Mouse (Mus musculus) MEL (cell line): ENCODE measurements around the gene Cpeb3. TPM values are rescaled to one million over a fixed set of nuclear protein-coding genes. Genes with fewer than 3 reads are reported as not detected.

Experiments
- DNase-seq: peaks from one replicate; pipeline ENCODE4 v3.0.0; 2011; ENCODE audit warnings: low read depth, low spot score
- H3K27ac ChIP-seq: 2 replicates; pipeline ENCODE4 v1.5.1; 2012; ENCODE audit warnings: low read depth, mild to moderate bottlenecking, control low read depth, low read length, moderate library complexity; ENCODE audit not compliant: control insufficient read depth
- H3K27me3 ChIP-seq, 2 experiments: fragments of 150-350 bp in 1 of 2; sonication (generic) in 1 of 2; 2 replicates each; pipeline ENCODE4 v1.6.1; 2012; ENCODE audit warnings: low read length in 2 of 2, mild to moderate bottlenecking in 2 of 2, improper control_type of control experiment in 1 of 2, moderate library complexity in 1 of 2; ENCODE audit not compliant: insufficient read depth in 2 of 2, control insufficient read depth in 1 of 2
- H3K36me3 ChIP-seq, 2 experiments: 2 replicates each; pipeline ENCODE4 v1.6.1; 2012 to 2014; ENCODE audit warnings: low read length in 2 of 2, improper control_type of control experiment in 1 of 2, inconsistent platforms in 1 of 2, mild to moderate bottlenecking in 1 of 2; ENCODE audit not compliant: insufficient read depth in 2 of 2, control insufficient read depth in 1 of 2
- H3K4me1 ChIP-seq, 2 experiments: fragments of 150-350 bp in 1 of 2; sonication (generic) in 1 of 2; 2 replicates each; pipeline ENCODE4 v1.6.1; 2012; ENCODE audit warnings: low read length in 2 of 2, improper control_type of control experiment in 1 of 2, mild to moderate bottlenecking in 1 of 2; ENCODE audit not compliant: insufficient read depth in 2 of 2, control insufficient read depth in 1 of 2
- H3K4me3 ChIP-seq, 2 experiments: fragments of 150-350 bp in 1 of 2; sonication (generic) in 1 of 2; 2 replicates each; pipeline ENCODE4 v1.5.1; 2012; ENCODE audit warnings: low read depth in 2 of 2, low read length in 2 of 2, mild to moderate bottlenecking in 2 of 2, moderate library complexity in 2 of 2, control low read depth in 1 of 2, improper control_type of control experiment in 1 of 2; ENCODE audit not compliant: control insufficient read depth in 1 of 2, insufficient read depth in 1 of 2
- H3K79me2 ChIP-seq: 2 replicates; pipeline ENCODE4 v1.6.1; 2012; ENCODE audit warnings: mild to moderate bottlenecking, low read length, moderate library complexity; ENCODE audit not compliant: control insufficient read depth, poor library complexity, insufficient read depth
- H3K9ac ChIP-seq: 2 replicates; pipeline ENCODE4 v1.6.1; 2012; ENCODE audit warnings: low read depth, mild to moderate bottlenecking, control low read depth, low read length, moderate library complexity; ENCODE audit not compliant: control insufficient read depth, poor library complexity, severe bottlenecking
- H3K9me3 ChIP-seq: fragments of 150-350 bp; sonication (generic); replicated peaks from 2 replicates; pipeline ENCODE4 v1.6.1; 2012; ENCODE audit warnings: mild to moderate bottlenecking, low read length, improper control_type of control experiment, moderate library complexity; ENCODE audit not compliant: insufficient read depth
- CHD1 ChIP-seq: IDR thresholded peaks from 2 replicates; pipeline ENCODE4 v1.6.1; 2012; ENCODE audit warnings: low read depth, mild to moderate bottlenecking, inconsistent platforms, low read length, improper control_type of control experiment
- CTCF ChIP-seq, 3 experiments: IDR thresholded peaks in 2 of 3; conservative IDR thresholded peaks in 1 of 3; 2 replicates each; pipeline ENCODE4 v1.5.1; 2011 to 2012; ENCODE audit warnings: low read length in 3 of 3, low read depth in 2 of 3, mild to moderate bottlenecking in 2 of 3, improper control_type of control experiment in 1 of 3, inconsistent platforms in 1 of 3, mixed read lengths in 1 of 3, moderate library complexity in 1 of 3; ENCODE audit not compliant: control insufficient read depth in 1 of 3, insufficient read depth in 1 of 3, poor library complexity in 1 of 3, severe bottlenecking in 1 of 3
- E2F4 ChIP-seq: IDR thresholded peaks from 2 replicates; pipeline ENCODE4 v1.6.1; 2011; ENCODE audit warnings: low read depth, low read length, improper control_type of control experiment, borderline replicate concordance
- ETS1 ChIP-seq: IDR thresholded peaks from 2 replicates; pipeline ENCODE4 v1.6.1; 2012; ENCODE audit warnings: low read depth, mild to moderate bottlenecking, inconsistent platforms, low read length, improper control_type of control experiment, moderate library complexity
- GABPA ChIP-seq: IDR thresholded peaks from 2 replicates; pipeline ENCODE4 v1.6.1; 2012; ENCODE audit warnings: low read depth, mild to moderate bottlenecking, inconsistent platforms, low read length, improper control_type of control experiment, moderate library complexity
- GATA1 ChIP-seq: IDR thresholded peaks from 2 replicates; pipeline ENCODE4 v1.6.1; 2011; ENCODE audit warnings: low read depth, low read length, improper control_type of control experiment
- HCFC1 ChIP-seq: IDR thresholded peaks from 2 replicates; pipeline ENCODE4 v1.6.1; 2012; ENCODE audit warnings: low read depth, mild to moderate bottlenecking, inconsistent platforms, low read length, improper control_type of control experiment, moderate library complexity
- MAFK ChIP-seq: IDR thresholded peaks from 2 replicates; pipeline ENCODE4 v1.6.1; 2011; ENCODE audit warnings: low read depth, mild to moderate bottlenecking, low read length, improper control_type of control experiment, borderline replicate concordance
- MAZ ChIP-seq: IDR thresholded peaks from 2 replicates; pipeline ENCODE4 v1.6.1; 2012; ENCODE audit warnings: low read depth, mild to moderate bottlenecking, inconsistent platforms, low read length, improper control_type of control experiment
- MEF2A ChIP-seq: IDR thresholded peaks from 2 replicates; pipeline ENCODE4 v1.6.1; 2014; ENCODE audit warnings: low read depth, mild to moderate bottlenecking, inconsistent platforms, low read length, improper control_type of control experiment; ENCODE audit not compliant: poor library complexity, insufficient replicate concordance, severe bottlenecking; ENCODE audit errors: extremely low read depth
- MYC ChIP-seq: IDR thresholded peaks from 2 replicates; pipeline ENCODE4 v1.6.1; 2011; ENCODE audit warnings: low read depth, mild to moderate bottlenecking, low read length, improper control_type of control experiment, moderate library complexity
- NRF1 ChIP-seq: IDR thresholded peaks from 2 replicates; pipeline ENCODE4 v1.6.1; 2014; ENCODE audit warnings: low read depth, mild to moderate bottlenecking, inconsistent platforms, low read length, improper control_type of control experiment, moderate library complexity; ENCODE audit not compliant: poor library complexity, insufficient read depth, severe bottlenecking
- POLR2A ChIP-seq, 2 experiments: IDR thresholded peaks; 2 replicates each; pipeline ENCODE4 v1.6.1; 2011 to 2012; ENCODE audit warnings: low read length in 2 of 2, mild to moderate bottlenecking in 2 of 2, control low read depth in 1 of 2, improper control_type of control experiment in 1 of 2, low read depth in 1 of 2, moderate library complexity in 1 of 2; ENCODE audit not compliant: control insufficient read depth in 1 of 2, insufficient read depth in 1 of 2, poor library complexity in 1 of 2
- POLR2AphosphoS2 ChIP-seq: IDR thresholded peaks from 2 replicates; pipeline ENCODE4 v1.6.1; 2011; ENCODE audit warnings: low read length, improper control_type of control experiment
- RAD21 ChIP-seq: IDR thresholded peaks from 2 replicates; pipeline ENCODE4 v1.6.1; 2011; ENCODE audit warnings: mild to moderate bottlenecking, low read depth, low read length, improper control_type of control experiment
- SIN3A ChIP-seq: IDR thresholded peaks from 2 replicates; pipeline ENCODE4 v1.6.1; 2012; ENCODE audit warnings: low read length, improper control_type of control experiment, inconsistent platforms
- SMC3 ChIP-seq: IDR thresholded peaks from 2 replicates; pipeline ENCODE4 v1.6.1; 2011; ENCODE audit warnings: low read depth, low read length, improper control_type of control experiment
- TBP ChIP-seq: IDR thresholded peaks from 2 replicates; pipeline ENCODE4 v1.8.0; 2011; ENCODE audit warnings: low read depth, low read length, improper control_type of control experiment
- TCF12 ChIP-seq: IDR thresholded peaks from 2 replicates; pipeline ENCODE4 v1.6.1; 2014; ENCODE audit warnings: low read depth, mild to moderate bottlenecking, inconsistent platforms, low read length, improper control_type of control experiment, moderate library complexity
- UBTF ChIP-seq: IDR thresholded peaks from 2 replicates; pipeline ENCODE4 v1.6.1; 2012; ENCODE audit warnings: low read depth, mild to moderate bottlenecking, inconsistent platforms, low read length, improper control_type of control experiment, moderate library complexity, borderline replicate concordance; ENCODE audit not compliant: insufficient read depth
- USF1 ChIP-seq: IDR thresholded peaks from 2 replicates; pipeline ENCODE4 v1.6.1; 2014; ENCODE audit warnings: low read depth, mild to moderate bottlenecking, inconsistent platforms, low read length, improper control_type of control experiment, moderate library complexity
- USF2 ChIP-seq, 2 experiments: IDR thresholded peaks; 2 replicates each; pipeline ENCODE4 v1.6.1; 2011 to 2012; ENCODE audit warnings: improper control_type of control experiment in 2 of 2, low read length in 2 of 2, borderline replicate concordance in 1 of 2, inconsistent platforms in 1 of 2, low read depth in 1 of 2, mild to moderate bottlenecking in 1 of 2; ENCODE audit not compliant: insufficient read depth in 1 of 2
- ZKSCAN1 ChIP-seq: IDR thresholded peaks from 2 replicates; pipeline ENCODE4 v1.6.1; 2012; ENCODE audit warnings: low read depth, mild to moderate bottlenecking, inconsistent platforms, low read length, improper control_type of control experiment, moderate library complexity
- ZMIZ1 ChIP-seq: IDR thresholded peaks from 2 replicates; pipeline ENCODE4 v1.6.1; 2012; ENCODE audit warnings: low read depth, mild to moderate bottlenecking, inconsistent platforms, low read length, improper control_type of control experiment, moderate library complexity
- polyA plus RNA-seq, 2 experiments: library from polyadenylated mRNA; stranded (reverse) in 1 of 2; unstranded in 1 of 2; fragments of >175 nt in 1 of 2; fragments of >200 nt in 1 of 2; gene quantifications; 2 replicates each; pipeline versions ENCODE4 v1.2.1 to v1.2.4; 2012; ENCODE audit warnings: low replicate concordance in 2 of 2, low read depth in 1 of 2; ENCODE audit not compliant: insufficient read length in 2 of 2, insufficient read depth in 1 of 2, missing spikeins in 1 of 2
- total RNA-seq: library from RNA; depleted of rRNA; stranded (reverse); fragments of 300-350 nt; gene quantifications from 2 replicates; pipeline ENCODE4 v1.2.3, GENCODE M21; 2012

Gene Cpeb3
- total and polyA plus RNA-seq, 3 experiments = 0.35 to 0.93 TPM; not detected in 1

DNA sequence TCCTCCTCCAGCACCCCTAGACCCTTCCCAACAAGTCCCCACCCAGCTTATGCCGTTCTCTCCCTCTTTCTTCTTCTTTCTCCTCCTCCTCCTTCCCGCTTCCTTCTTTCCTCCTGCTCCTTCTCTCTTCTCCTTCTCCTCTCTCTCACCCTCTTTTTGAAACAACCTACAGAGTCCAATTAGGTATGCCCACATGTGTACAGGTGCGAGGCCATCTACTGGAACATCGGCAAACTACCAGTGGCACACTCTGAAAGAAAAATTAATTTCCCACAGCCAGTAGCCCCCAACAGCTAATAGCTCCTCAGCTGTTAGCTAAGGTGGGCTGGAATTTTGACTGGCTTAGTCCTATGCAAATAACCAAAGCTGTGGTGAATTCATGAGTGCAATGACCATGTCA is 139.2 kb downstream of the Cpeb3 start:
- H3K27ac ChIP-seq = no peak overlapping the region
- H3K79me2 ChIP-seq = no peaks in the 10 kb centered on the region
- peak; percentile 18 for DNase-seq
- H3K9ac ChIP-seq = no peak overlapping the region
- TF ChIP-seq SIN3A = no peak
- no peak for TF ChIP-seq MAZ
- no peak for TF ChIP-seq ETS1
- no peak for TF ChIP-seq GATA1
- peak; percentile 12; the same call in 1 of the 2 replicates for TF ChIP-seq RAD21
- TF ChIP-seq USF1 = no peak
- peak; percentile 45 for TF ChIP-seq SMC3
- TF ChIP-seq ZMIZ1 = no peak
- TF ChIP-seq POLR2AphosphoS2 = no peak
- TF ChIP-seq TBP = no peak
- peak in 2 of 3 experiments; percentile 36 to 46; a peak in 5 of 6 replicates for TF ChIP-seq CTCF (IDR thresholded peaks at IDR 0.05 in 2 of 3, conservative IDR thresholded peaks at IDR 0.05 in 1 of 3; ENCODE audit: control insufficient read depth in 1 of 3, insufficient read depth in 1 of 3, low read depth in 2 of 3, low read length in 3 of 3, poor library complexity in 1 of 3, severe bottlenecking in 1 of 3)
- no peak for TF ChIP-seq ZKSCAN1
- TF ChIP-seq, all 39 proteins: peak for 3
- Histone ChIP-seq H3K9me3 (no peaks in the 10 kb centered on the region), H3K36me3 (peaks cover 0 to 4% of the 10 kb centered on the region in 2 experiments; a peak in 2 of 4 replicates), H3K4me1 (peaks cover 0 to 2% of the 10 kb centered on the region in 2 experiments; a peak in 1 of 4 replicates), H3K27me3 (no peaks in the 10 kb centered on the region), H3K4me3 (no peak overlapping the region)

DNA sequence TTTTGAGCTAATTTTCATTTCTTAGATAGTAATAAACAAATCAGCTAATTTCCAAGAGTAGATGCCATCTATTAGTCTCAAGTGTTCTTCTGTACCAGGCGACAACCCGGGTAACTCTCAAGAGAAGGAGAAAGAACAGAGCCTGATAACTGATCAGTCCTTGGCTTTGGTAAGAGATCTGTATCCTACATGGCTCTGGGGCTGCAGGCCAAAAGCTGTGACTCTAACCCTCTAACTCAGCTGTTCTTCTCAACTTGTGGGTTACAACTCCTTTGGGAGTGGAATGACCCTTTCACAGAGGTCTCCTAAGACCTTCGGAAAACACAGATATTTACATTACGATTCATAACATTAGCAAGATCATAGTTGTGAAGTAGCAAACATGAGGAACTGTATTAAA is 148.3 kb downstream of the Cpeb3 start:
- H3K4me3 ChIP-seq = no peak overlapping the region
- H3K9me3 ChIP-seq = no peaks in the 10 kb centered on the region
- no peaks in the 10 kb centered on the region for H3K4me1 ChIP-seq
- no peaks in the 10 kb centered on the region for H3K36me3 ChIP-seq
- TF ChIP-seq USF2 (IDR thresholded peaks at IDR 0.05; ENCODE audit: borderline replicate concordance in 1 of 2, insufficient read depth in 1 of 2, low read depth in 1 of 2, low read length in 2 of 2) (no peak), SIN3A (no peak), CHD1 (no peak), TBP (no peak), MYC (no peak), MAFK (no peak), CTCF (IDR thresholded peaks at IDR 0.05 in 2 of 3, conservative IDR thresholded peaks at IDR 0.05 in 1 of 3; ENCODE audit: control insufficient read depth in 1 of 3, insufficient read depth in 1 of 3, low read depth in 2 of 3, low read length in 3 of 3, poor library complexity in 1 of 3, severe bottlenecking in 1 of 3) (no peak), POLR2A (IDR thresholded peaks at IDR 0.05; ENCODE audit: control insufficient read depth in 1 of 2, insufficient read depth in 1 of 2, low read depth in 1 of 2, low read length in 2 of 2, poor library complexity in 1 of 2) (no peak), E2F4 (no peak), UBTF (no peak), TCF12 (no peak), SMC3 (no peak), MEF2A (no peak), HCFC1 (no peak), ETS1 (no peak), ZMIZ1 (no peak), USF1 (no peak), NRF1 (no peak), GABPA (no peak)
- no peak for DNase-seq
- H3K27ac ChIP-seq = no peak overlapping the region
- no peaks in the 10 kb centered on the region for H3K79me2 ChIP-seq
- no peaks in the 10 kb centered on the region for H3K27me3 ChIP-seq
- no peak overlapping the region for H3K9ac ChIP-seq
